Mouse (Mus musculus): ENCODE data around the gene Dlk1.

GRCm38 (mm10) chr12:109424753-109425332 is 27.8 kb upstream of the Dlk1 start:
- TF ChIP-seq POLR2A (IDR thresholded peaks at IDR 0.05; ENCODE audit: borderline replicate concordance, extremely low read depth, low read depth, low read length) (no peak), CTCF (IDR thresholded peaks at IDR 0.05; ENCODE audit: insufficient read depth, low read length) (no peak)
